Mouse (Mus musculus): ENCODE measurements around the gene Aldh3a1.
A peak's percentile ranks its signal among the peaks of the same experiment; 100 is the strongest.

Gene Aldh3a1

GRCm38 (mm10) chr11:61197935-61198334, 9.4 kb upstream of the Aldh3a1 start:
- no peak for DNase-seq

- no peak for DNase-seq
Observed at GRCm38 (mm10) chr11:61199620-61200362, 7.5 kb upstream of the Aldh3a1 start.

- no peak for DNase-seq
Observed at GRCm38 (mm10) chr11:61202186-61202585, 5.2 kb upstream of the Aldh3a1 start.

- no peak for DNase-seq
Observed at GRCm38 (mm10) chr11:61202810-61203209, 4.5 kb upstream of the Aldh3a1 start.

GRCm38 (mm10) chr11:61205167-61205950, 2.0 kb upstream of the Aldh3a1 start:
- DNase-seq = no peak

GRCm38 (mm10) chr11:61206136-61206535, 1.2 kb upstream of the Aldh3a1 start:
- no peak for DNase-seq

- no peak for DNase-seq
Observed at GRCm38 (mm10) chr11:61208316-61208715, 979 bp downstream of the Aldh3a1 start.

GRCm38 (mm10) chr11:61212102-61212501, 4.8 kb downstream of the Aldh3a1 start:
- peak; percentile 16 for DNase-seq

- no peak for DNase-seq
Observed at GRCm38 (mm10) chr11:61215936-61216335, 8.6 kb downstream of the Aldh3a1 start.

GRCm38 (mm10) chr11:61220156-61220881, 13.0 kb downstream of the Aldh3a1 start:
- no peak for DNase-seq

- no peak for DNase-seq
Observed at GRCm38 (mm10) chr11:61222007-61222406, 14.7 kb downstream of the Aldh3a1 start.

- DNase-seq = no peak
Observed at GRCm38 (mm10) chr11:61222971-61223745, 15.8 kb downstream of the Aldh3a1 start.

- no peak for DNase-seq
Observed at GRCm38 (mm10) chr11:61224234-61224744, 17.0 kb downstream of the Aldh3a1 start.

GRCm38 (mm10) chr11:61224907-61225306, 17.6 kb downstream of the Aldh3a1 start:
- DNase-seq = no peak

GRCm38 (mm10) chr11:61225511-61225910, 18.2 kb downstream of the Aldh3a1 start:
- no peak for DNase-seq

- DNase-seq = no peak
Observed at GRCm38 (mm10) chr11:61225941-61226412, 18.6 kb downstream of the Aldh3a1 start.

GRCm38 (mm10) chr11:61227816-61228215, 20.5 kb downstream of the Aldh3a1 start:
- DNase-seq = no peak

- DNase-seq = no peak
Observed at GRCm38 (mm10) chr11:61228406-61228805, 21.1 kb downstream of the Aldh3a1 start.

- peak; percentile 81 for DNase-seq
Observed at GRCm38 (mm10) chr11:61231329-61231728, 24.0 kb downstream of the Aldh3a1 start.

- DNase-seq = no peak
Observed at GRCm38 (mm10) chr11:61234174-61234573, 26.8 kb downstream of the Aldh3a1 start.

- no peak for DNase-seq
Observed at GRCm38 (mm10) chr11:61236015-61236414, 28.7 kb downstream of the Aldh3a1 start.

- no peak for DNase-seq
Observed at GRCm38 (mm10) chr11:61244406-61244805, 37.1 kb downstream of the Aldh3a1 start.

All from embryo, embryonic 11 days (tissue).